7 mouse cellular contexts compared by ENCODE assay signal in genomic region chr5:119055430-119055829, GRCm38 (mm10).
A peak's percentile ranks its signal among the peaks of the same experiment; 100 is the strongest.
DNase-seq lines count a peak whose midpoint lies in the region; ATAC-seq and TF ChIP-seq lines count a peak whose summit lies in the region.

No protein-coding gene starts in this region.

- no peak for ATAC-seq in midbrain, embryonic 15.5 days (replicated peaks)
- ATAC-seq in neural tube, embryonic 12.5 days (ENCODE audit: low FRiP score, low read depth): no peak
- no peak for ATAC-seq in inflammation-experienced regulatory T-cells, adult 6 months

- H3K36me3 ChIP-seq in midbrain, embryonic 10.5 days: no peaks in the 10 kb centered on the region
- no peaks in the 10 kb centered on the region for H3K36me3 ChIP-seq in midbrain, embryonic 15.5 days (replicated peaks)
- no peaks in the 10 kb centered on the region for H3K36me3 ChIP-seq in neural tube, embryonic 12.5 days

- H3K27ac ChIP-seq in midbrain, embryonic 10.5 days (replicated peaks): peak overlapping the region; percentile 67
- no peak overlapping the region for H3K27ac ChIP-seq in midbrain, embryonic 15.5 days
- H3K27ac ChIP-seq in cerebellum, adult 2 months (ENCODE audit: insufficient read depth, low read length): no peak overlapping the region; the same call in 1 of the 2 replicates
- no peak overlapping the region for H3K27ac ChIP-seq in neural tube, embryonic 12.5 days

- H3K9ac ChIP-seq in midbrain, embryonic 15.5 days: no peak overlapping the region
- H3K9ac ChIP-seq in neural tube, embryonic 12.5 days: no peak overlapping the region

- H3K4me1 ChIP-seq in midbrain, embryonic 10.5 days: peaks cover 21% of the 10 kb centered on the region
- H3K4me1 ChIP-seq in midbrain, embryonic 15.5 days: peaks cover 5% of the 10 kb centered on the region
- peaks cover 3% of the 10 kb centered on the region; the same call in 1 of the 2 replicates for H3K4me1 ChIP-seq in cerebellum, adult 2 months (ENCODE audit: control insufficient read depth, insufficient read depth, low read length)
- H3K4me1 ChIP-seq in neural tube, embryonic 12.5 days: peaks cover 7% of the 10 kb centered on the region; the same call in 1 of the 2 replicates

- peak; percentile 45 for DNase-seq in midbrain, embryonic 10.5 days (ENCODE audit: low spot score)
- peak; percentile 51 to 61 for DNase-seq in cerebellum, adult 2 months
- peak; percentile 36 for DNase-seq in gastrocnemius, postnatal 14 days
- peak; percentile 14 to 57 for DNase-seq in layer of hippocampus, postnatal 36 days

- H3K27me3 ChIP-seq in midbrain, embryonic 10.5 days (ENCODE audit: low read depth, poor library complexity, severe bottlenecking): peaks cover 64% of the 10 kb centered on the region
- H3K27me3 ChIP-seq in midbrain, embryonic 15.5 days (replicated peaks): no peaks in the 10 kb centered on the region
- no peaks in the 10 kb centered on the region for H3K27me3 ChIP-seq in cerebellum, adult 2 months (ENCODE audit: control insufficient read depth, insufficient read depth, low read length)
- 0 out of 2 replicates have a peak, but pooled peaks cover 7% of the 10 kb centered on the region for H3K27me3 ChIP-seq in neural tube, embryonic 12.5 days (replicated peaks)

- peak overlapping the region; percentile 32 for H3K4me3 ChIP-seq in midbrain, embryonic 10.5 days
- no peak overlapping the region for H3K4me3 ChIP-seq in midbrain, embryonic 15.5 days
- H3K4me3 ChIP-seq in cerebellum, adult 2 months (replicated peaks; ENCODE audit: insufficient read depth, low read depth, low read length): no peak overlapping the region
- no peak overlapping the region for H3K4me3 ChIP-seq in neural tube, embryonic 12.5 days

- no peak overlapping the region for H3K4me2 ChIP-seq in midbrain, embryonic 15.5 days
- H3K4me2 ChIP-seq in neural tube, embryonic 12.5 days (replicated peaks): peak overlapping the region; percentile 13; the same call in 1 of the 2 replicates

- no peaks in the 10 kb centered on the region for H3K9me3 ChIP-seq in midbrain, embryonic 10.5 days (replicated peaks)
- no peaks in the 10 kb centered on the region for H3K9me3 ChIP-seq in midbrain, embryonic 15.5 days
- H3K9me3 ChIP-seq in neural tube, embryonic 12.5 days: no peaks in the 10 kb centered on the region

- 3% methylated on average over 12 of the region's 12 CpGs for WGBS in midbrain, embryonic 10.5 days
- 4% methylated on average over 12 of the region's 12 CpGs for WGBS in midbrain, embryonic 15.5 days
- 7% methylated on average over 12 of the region's 12 CpGs for WGBS in cerebellum, adult 2 months
- 3% methylated on average over 12 of the region's 12 CpGs for WGBS in neural tube, embryonic 12.5 days

- TF ChIP-seq CTCF in cerebellum, adult 2 months (IDR thresholded peaks at IDR 0.05; ENCODE audit: borderline replicate concordance, insufficient read depth, low read depth, low read length): no peak

- intact Hi-C loops in gastrocnemius, postnatal 14 days (cut with DNase I; ENCODE audit: low total_unique reads): no loop called here

- no peak for TF ChIP-seq POLR2A in cerebellum, adult 2 months (IDR thresholded peaks at IDR 0.05; ENCODE audit: borderline replicate concordance, insufficient read depth, low read length)
